Mouse (Mus musculus) kidney, embryonic 14.5 days (tissue): ENCODE data around the gene Mb. TPM values are rescaled to one million over a fixed set of nuclear protein-coding genes. Genes with fewer than 3 reads are reported as not detected.

ENCODE experiments used
- ATAC-seq: fragments of 200-750 bp; cut with Nextera tagmentation; 2 replicates; pipeline ENCODE4 v1.8.0; 2017; ENCODE audit warnings: moderate number of reproducible peaks, mild to moderate bottlenecking, moderate TSS enrichment, moderate library complexity; ENCODE audit not compliant: low FRiP score, low TSS enrichment
- H3K27ac ChIP-seq: fragments of 300-500 bp; sonication (generic); 2 replicates; pipeline ENCODE4 v1.5.1; 2014; ENCODE audit warnings: low read depth, mild to moderate bottlenecking, low read length, moderate library complexity, mixed read lengths
- H3K27me3 ChIP-seq: fragments of 300-500 bp; sonication (generic); 2 replicates; pipeline ENCODE4 v1.6.1; 2014; ENCODE audit warnings: mild to moderate bottlenecking, low read length; ENCODE audit not compliant: control insufficient read depth, insufficient read depth
- H3K36me3 ChIP-seq: fragments of 300-500 bp; sonication (generic); 2 replicates; pipeline ENCODE4 v1.6.1; 2014; ENCODE audit warnings: low read length, mixed read lengths; ENCODE audit not compliant: control insufficient read depth, insufficient read depth
- H3K4me1 ChIP-seq: fragments of 300-500 bp; sonication (generic); 2 replicates; pipeline ENCODE4 v1.6.1; 2014; ENCODE audit warnings: low read length, mixed read lengths; ENCODE audit not compliant: control insufficient read depth, insufficient read depth
- H3K4me2 ChIP-seq: fragments of 300-500 bp; sonication (generic); replicated peaks from 2 replicates; pipeline ENCODE4 v1.6.1; 2014; ENCODE audit warnings: low read depth, mild to moderate bottlenecking, low read length
- H3K4me3 ChIP-seq: fragments of 300-500 bp; sonication (generic); 2 replicates; pipeline ENCODE4 v1.5.1; 2014; ENCODE audit warnings: mild to moderate bottlenecking, low read length
- H3K9ac ChIP-seq: fragments of 300-500 bp; sonication (generic); 2 replicates; pipeline ENCODE4 v1.6.1; 2014; ENCODE audit warnings: low read depth, mild to moderate bottlenecking, low read length, moderate library complexity
- H3K9me3 ChIP-seq: fragments of 300-500 bp; sonication (generic); 2 replicates; pipeline ENCODE4 v1.6.1; 2016; ENCODE audit warnings: low read length; ENCODE audit not compliant: control insufficient read depth
- WGBS: fragments of 180-500 bp; shearing (Covaris S2); extraction: QIAGEN DNeasy Blood & Tissue Kit; methylation state at CpG from one replicate; pipeline ENCODE4 v1.1.7; 2014; 5-methylcytosine and 5-hydroxymethylcytosine counted together
- polyA plus RNA-seq: library from polyadenylated mRNA; unstranded; fragments of >200 nt; fragmentation: Nextera tagmentation; extraction: Ambion mirVana; gene quantifications from 2 replicates; pipeline ENCODE4 v1.2.1, GENCODE M21; 2014

The Mb gene
- polyA plus RNA-seq, 1 experiment from 2014 or later: 0.60 TPM

GRCm38 (mm10) chr15:77027675-77028074, 22.8 kb downstream of the Mb start:
- no peaks in the 10 kb centered on the region for H3K27me3 ChIP-seq
- H3K9me3 ChIP-seq: no peaks in the 10 kb centered on the region
- H3K4me2 ChIP-seq: no peak overlapping the region
- no peak overlapping the region for H3K4me3 ChIP-seq
- no peaks in the 10 kb centered on the region for H3K4me1 ChIP-seq
- no peak overlapping the region for H3K27ac ChIP-seq
- no peaks in the 10 kb centered on the region for H3K36me3 ChIP-seq
- WGBS: 78% methylated on average over 6 of the region's 6 CpGs
- no peak for ATAC-seq
- H3K9ac ChIP-seq: no peak overlapping the region

GRCm38 (mm10) chr15:77027117-77027516, 23.4 kb downstream of the Mb start:
- H3K36me3 ChIP-seq: no peaks in the 10 kb centered on the region
- no peak for ATAC-seq
- H3K9me3 ChIP-seq: no peaks in the 10 kb centered on the region
- H3K27ac ChIP-seq: no peak overlapping the region
- no peak overlapping the region for H3K4me2 ChIP-seq
- 88% methylated on average over 3 of the region's 3 CpGs for WGBS
- no peak overlapping the region for H3K9ac ChIP-seq
- H3K4me1 ChIP-seq: no peaks in the 10 kb centered on the region
- no peaks in the 10 kb centered on the region for H3K27me3 ChIP-seq
- H3K4me3 ChIP-seq: no peak overlapping the region

- H3K9ac ChIP-seq: no peak overlapping the region
- no peak overlapping the region for H3K27ac ChIP-seq
- H3K27me3 ChIP-seq: no peaks in the 10 kb centered on the region
- no peaks in the 10 kb centered on the region for H3K9me3 ChIP-seq
- ATAC-seq: no peak
- no peak overlapping the region for H3K4me2 ChIP-seq
- no peaks in the 10 kb centered on the region for H3K36me3 ChIP-seq
- H3K4me3 ChIP-seq: no peak overlapping the region
- H3K4me1 ChIP-seq: no peaks in the 10 kb centered on the region
- 79% methylated on average over 5 of the region's 5 CpGs for WGBS
Measured at GRCm38 (mm10) chr15:77025884-77026583, 24.4 kb downstream of the Mb start.

- no peak for ATAC-seq
- Histone ChIP-seq H3K27me3 (no peaks in the 10 kb centered on the region), H3K27ac (no peak overlapping the region), H3K4me1 (no peaks in the 10 kb centered on the region), H3K36me3 (no peaks in the 10 kb centered on the region), H3K4me2 (no peak overlapping the region), H3K4me3 (no peak overlapping the region), H3K9me3 (no peaks in the 10 kb centered on the region), H3K9ac (no peak overlapping the region)
- WGBS: 77% methylated on average over 5 of the region's 5 CpGs
Measured at GRCm38 (mm10) chr15:77022401-77022957, 28.0 kb downstream of the Mb start.

GRCm38 (mm10) chr15:77021851-77022250, 28.6 kb downstream of the Mb start:
- no peaks in the 10 kb centered on the region for H3K9me3 ChIP-seq
- no peak overlapping the region for H3K4me3 ChIP-seq
- ATAC-seq: no peak
- WGBS: 82% methylated on average over 4 of the region's 4 CpGs
- H3K4me1 ChIP-seq: no peaks in the 10 kb centered on the region
- no peaks in the 10 kb centered on the region for H3K27me3 ChIP-seq
- no peak overlapping the region for H3K9ac ChIP-seq
- H3K27ac ChIP-seq: no peak overlapping the region
- no peaks in the 10 kb centered on the region for H3K36me3 ChIP-seq
- H3K4me2 ChIP-seq: no peak overlapping the region

- Histone ChIP-seq H3K4me1 (no peaks in the 10 kb centered on the region), H3K4me2 (no peak overlapping the region), H3K27me3 (no peaks in the 10 kb centered on the region), H3K4me3 (no peak overlapping the region), H3K27ac (no peak overlapping the region), H3K9me3 (no peaks in the 10 kb centered on the region), H3K9ac (no peak overlapping the region), H3K36me3 (no peaks in the 10 kb centered on the region)
- ATAC-seq: no peak
- 96% methylated on average over 3 of the region's 3 CpGs for WGBS
Measured at GRCm38 (mm10) chr15:77021056-77021455, 29.4 kb downstream of the Mb start.

GRCm38 (mm10) chr15:77020136-77020535, 30.3 kb downstream of the Mb start:
- H3K4me1 ChIP-seq: no peaks in the 10 kb centered on the region
- 86% methylated on average over 4 of the region's 4 CpGs for WGBS
- H3K9ac ChIP-seq: no peak overlapping the region
- H3K4me2 ChIP-seq: no peak overlapping the region
- no peaks in the 10 kb centered on the region for H3K27me3 ChIP-seq
- H3K4me3 ChIP-seq: no peak overlapping the region
- no peaks in the 10 kb centered on the region for H3K36me3 ChIP-seq
- H3K27ac ChIP-seq: no peak overlapping the region
- H3K9me3 ChIP-seq: no peaks in the 10 kb centered on the region
- ATAC-seq: no peak

- Histone ChIP-seq H3K4me3 (no peak overlapping the region), H3K36me3 (no peaks in the 10 kb centered on the region), H3K9me3 (no peaks in the 10 kb centered on the region), H3K4me1 (peaks cover 4% of the 10 kb centered on the region; the same call in 1 of the 2 replicates), H3K4me2 (no peak overlapping the region), H3K27ac (no peak overlapping the region), H3K9ac (no peak overlapping the region), H3K27me3 (no peaks in the 10 kb centered on the region)
- WGBS: 86% methylated on average over 7 of the region's 7 CpGs
- ATAC-seq: no peak
Measured at GRCm38 (mm10) chr15:77019533-77019932, 30.9 kb downstream of the Mb start.

- Histone ChIP-seq H3K9me3 (no peaks in the 10 kb centered on the region), H3K4me3 (no peak overlapping the region), H3K27ac (no peak overlapping the region), H3K4me2 (no peak overlapping the region), H3K9ac (no peak overlapping the region), H3K4me1 (peaks cover 9% of the 10 kb centered on the region), H3K36me3 (no peaks in the 10 kb centered on the region), H3K27me3 (no peaks in the 10 kb centered on the region)
- WGBS: 65% methylated on average over 6 of the region's 6 CpGs
- no peak for ATAC-seq
Measured at GRCm38 (mm10) chr15:77018740-77019340, 31.6 kb downstream of the Mb start.
